Mouse (Mus musculus) MEL (cell line): Measurements from ENCODE around the gene Cp.

Experiments used
- CTCF ChIP-seq, 3 experiments: IDR thresholded peaks in 2 of 3; conservative IDR thresholded peaks in 1 of 3; 2 replicates each; pipeline ENCODE4 v1.5.1; 2011 to 2012; ENCODE audit warnings: low read length in 3 of 3, low read depth in 2 of 3, mild to moderate bottlenecking in 2 of 3, improper control_type of control experiment in 1 of 3, inconsistent platforms in 1 of 3, mixed read lengths in 1 of 3, moderate library complexity in 1 of 3; ENCODE audit not compliant: control insufficient read depth in 1 of 3, insufficient read depth in 1 of 3, poor library complexity in 1 of 3, severe bottlenecking in 1 of 3
- ETS1 ChIP-seq: IDR thresholded peaks from 2 replicates; pipeline ENCODE4 v1.6.1; 2012; ENCODE audit warnings: low read depth, mild to moderate bottlenecking, inconsistent platforms, low read length, improper control_type of control experiment, moderate library complexity
- POLR2A ChIP-seq, 2 experiments: IDR thresholded peaks; 2 replicates each; pipeline ENCODE4 v1.6.1; 2011 to 2012; ENCODE audit warnings: low read length in 2 of 2, mild to moderate bottlenecking in 2 of 2, control low read depth in 1 of 2, improper control_type of control experiment in 1 of 2, low read depth in 1 of 2, moderate library complexity in 1 of 2; ENCODE audit not compliant: control insufficient read depth in 1 of 2, insufficient read depth in 1 of 2, poor library complexity in 1 of 2
- UBTF ChIP-seq: IDR thresholded peaks from 2 replicates; pipeline ENCODE4 v1.6.1; 2012; ENCODE audit warnings: low read depth, mild to moderate bottlenecking, inconsistent platforms, low read length, improper control_type of control experiment, moderate library complexity, borderline replicate concordance; ENCODE audit not compliant: insufficient read depth
- USF2 ChIP-seq, 2 experiments: IDR thresholded peaks; 2 replicates each; pipeline ENCODE4 v1.6.1; 2011 to 2012; ENCODE audit warnings: improper control_type of control experiment in 2 of 2, low read length in 2 of 2, borderline replicate concordance in 1 of 2, inconsistent platforms in 1 of 2, low read depth in 1 of 2, mild to moderate bottlenecking in 1 of 2; ENCODE audit not compliant: insufficient read depth in 1 of 2

DNA sequence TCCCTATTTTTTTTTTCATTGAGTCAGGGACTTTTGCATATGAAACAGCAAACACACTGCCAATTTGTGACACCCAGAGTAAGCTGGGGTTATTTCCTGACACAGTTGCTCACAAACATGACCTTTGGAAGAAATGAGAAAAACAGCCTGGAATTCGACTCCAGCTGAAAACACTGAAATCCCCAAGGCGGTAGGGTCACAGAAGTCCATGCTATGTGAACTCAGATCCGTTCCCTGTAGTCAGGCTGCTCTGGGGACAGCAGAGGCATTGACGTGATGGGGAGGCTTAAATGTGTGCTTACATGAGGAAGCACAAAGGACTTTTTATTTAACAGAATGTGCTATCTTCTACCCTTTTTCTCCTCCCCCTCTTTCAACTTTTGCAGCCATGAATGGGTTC lies 21.6 kb downstream of the Cp start:
- TF ChIP-seq ETS1 (no peak), POLR2A (IDR thresholded peaks at IDR 0.05; ENCODE audit: control insufficient read depth in 1 of 2, insufficient read depth in 1 of 2, low read depth in 1 of 2, low read length in 2 of 2, poor library complexity in 1 of 2) (no peak), CTCF (IDR thresholded peaks at IDR 0.05 in 2 of 3, conservative IDR thresholded peaks at IDR 0.05 in 1 of 3; ENCODE audit: control insufficient read depth in 1 of 3, insufficient read depth in 1 of 3, low read depth in 2 of 3, low read length in 3 of 3, poor library complexity in 1 of 3, severe bottlenecking in 1 of 3) (no peak), UBTF (no peak), USF2 (IDR thresholded peaks at IDR 0.05; ENCODE audit: borderline replicate concordance in 1 of 2, insufficient read depth in 1 of 2, low read depth in 1 of 2, low read length in 2 of 2) (no peak)
